Mouse (Mus musculus): ENCODE data around the gene Pilra.

DNA sequence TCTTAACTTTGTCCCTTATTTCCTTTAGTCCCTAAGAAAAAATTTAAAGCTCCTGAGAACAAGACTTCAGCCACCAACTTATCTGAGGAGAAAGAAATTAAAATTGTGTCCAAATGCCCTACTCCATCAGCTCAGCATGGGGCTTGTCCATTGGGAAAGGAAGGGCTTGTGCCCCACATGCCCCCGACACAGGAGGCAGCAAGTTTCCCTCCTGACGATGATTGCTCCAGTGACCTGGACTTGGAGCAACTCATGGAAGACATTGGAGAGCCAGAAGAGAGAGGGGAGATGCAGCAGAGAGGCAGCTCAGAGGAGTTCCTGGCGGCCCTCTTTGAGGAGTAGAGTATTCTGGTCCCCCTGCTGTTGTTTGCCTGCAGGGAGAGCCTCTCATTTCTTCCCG, 14.0 kb downstream of the Pilra start:
- TF ChIP-seq CHD2 (IDR thresholded peaks at IDR 0.05; ENCODE audit: low read depth, low read length) (no peak), MAFK (IDR thresholded peaks at IDR 0.05; ENCODE audit: insufficient read depth, low read depth, low read length) (no peak), HCFC1 (IDR thresholded peaks at IDR 0.05; ENCODE audit: borderline replicate concordance, insufficient read depth, low read length) (no peak)

Measured in ES-E14 (cell line).